Mouse (Mus musculus): ENCODE measurements around the gene Hmcn1.

DNA sequence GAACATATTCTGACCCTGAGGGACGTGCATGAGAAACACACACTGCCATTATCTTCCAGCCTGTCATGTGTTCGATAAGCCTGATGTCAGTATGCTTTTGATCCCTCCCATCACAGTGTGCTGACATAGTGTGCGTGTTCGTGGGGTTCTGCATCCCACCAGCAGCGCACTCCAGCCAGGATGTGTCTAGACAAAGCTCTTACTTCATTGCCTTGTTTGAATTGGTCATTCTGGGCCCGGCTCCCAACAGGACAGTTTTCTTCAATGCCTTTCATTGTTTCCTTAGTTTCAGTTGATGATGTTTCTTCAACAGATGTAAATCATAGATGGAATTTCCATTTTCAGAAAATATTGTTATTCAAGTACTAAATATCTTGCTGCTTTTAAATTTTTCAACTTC lies 206.5 kb downstream of the Hmcn1 start:
- no peak for TF ChIP-seq POLR2A (IDR thresholded peaks at IDR 0.05; ENCODE audit: insufficient read depth, low read depth, low read length)
- TF ChIP-seq CTCF (IDR thresholded peaks at IDR 0.05; ENCODE audit: insufficient read depth, low read depth, low read length) = no peak
